Mouse (Mus musculus) c-Kit-positive CD71-negative TER-119-negative erythroid progenitor cells, embryonic 14.5 days (primary cell): ENCODE measurements around the gene Tmem175.

ENCODE experiments used
- DNase-seq: peaks from one replicate; pipeline ENCODE4 v3.0.0-alpha.2; 2013; ENCODE audit warnings: low read depth

Tmem175 gene

DNA sequence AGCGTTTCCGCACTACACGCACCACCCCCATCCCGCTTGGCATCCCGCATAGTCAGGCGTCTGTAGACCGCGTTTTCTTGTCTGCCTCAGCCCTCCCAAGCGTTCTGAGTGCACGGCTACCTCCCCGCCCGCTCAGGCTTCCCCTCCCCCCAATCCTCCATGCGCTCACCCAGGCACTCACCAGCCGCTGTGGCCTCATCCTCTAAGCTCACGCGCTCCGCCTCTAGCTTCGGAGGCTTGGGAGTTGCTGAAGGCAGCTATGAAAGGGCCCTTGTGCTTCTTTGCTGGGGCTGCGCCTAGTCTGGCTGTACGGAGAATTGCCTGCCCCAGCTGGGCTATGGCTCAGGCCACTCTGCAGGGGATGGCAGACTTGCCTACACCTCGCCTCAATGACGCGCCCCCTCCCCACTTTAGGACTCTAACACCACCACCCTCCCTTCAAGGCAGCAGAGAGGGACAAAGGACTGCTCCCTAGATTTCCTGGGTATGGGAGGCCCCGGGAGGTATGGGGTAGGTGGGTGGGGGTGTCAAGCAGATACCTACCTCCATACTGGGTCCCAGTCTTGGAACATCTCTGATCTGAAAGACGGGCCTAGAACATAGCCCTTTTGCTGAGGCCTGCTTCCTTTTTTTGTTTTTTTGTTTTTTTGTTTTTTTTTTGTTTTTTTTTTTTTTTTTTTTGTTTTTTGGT is 48.2 kb downstream of the Tmem175 start:
- no peak for DNase-seq

DNA sequence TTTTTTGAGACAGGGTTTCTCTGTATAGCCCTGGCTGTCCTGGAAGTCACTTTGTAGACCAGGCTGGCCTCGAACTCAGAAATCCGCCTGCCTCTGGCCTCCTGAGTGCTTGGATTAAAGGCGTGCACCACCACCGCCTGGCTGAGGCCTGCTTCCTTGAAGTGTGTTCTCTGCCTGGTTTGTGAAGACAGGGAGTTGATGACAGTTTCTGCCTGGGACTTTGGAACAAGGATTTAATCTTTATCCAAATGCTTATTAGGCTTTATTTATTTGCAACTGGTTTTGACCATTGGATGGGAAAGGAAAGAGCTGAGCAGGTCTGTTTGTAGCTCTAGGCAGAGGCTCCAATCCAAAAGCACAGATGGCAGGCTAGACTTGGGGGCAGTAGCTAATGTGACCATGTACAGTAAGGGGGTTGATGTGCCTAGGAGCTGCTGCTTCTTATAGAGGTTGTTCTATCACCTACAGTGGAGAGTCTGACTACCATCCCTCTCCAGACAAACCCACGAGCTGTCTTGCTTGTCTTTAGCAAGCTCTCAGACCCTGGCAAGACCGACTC is 48.8 kb downstream of the Tmem175 start:
- DNase-seq = no peak

DNA sequence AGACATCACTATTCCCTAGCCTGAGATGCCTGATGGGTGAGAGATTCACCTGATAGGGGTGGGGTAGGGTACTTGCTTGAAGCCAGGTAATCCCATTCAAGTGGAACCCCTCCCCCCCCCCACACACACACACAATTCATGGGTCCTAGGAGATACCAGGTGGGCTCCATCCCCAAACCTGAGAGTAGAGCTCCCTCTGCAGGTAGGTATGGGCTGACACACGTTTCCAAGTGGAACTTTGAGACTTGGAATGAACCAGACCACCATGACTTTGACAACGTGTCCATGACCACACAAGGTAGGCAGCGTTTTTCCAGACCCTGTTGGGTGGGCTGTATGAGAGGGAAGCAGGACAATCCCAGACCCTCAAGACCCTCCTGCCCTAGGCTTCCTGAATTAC is 50.3 kb downstream of the Tmem175 start:
- no peak for DNase-seq

- no peak for DNase-seq
Measured at GRCm38 (mm10) chr5:108680871-108681270, 51.3 kb downstream of the Tmem175 start.

DNA sequence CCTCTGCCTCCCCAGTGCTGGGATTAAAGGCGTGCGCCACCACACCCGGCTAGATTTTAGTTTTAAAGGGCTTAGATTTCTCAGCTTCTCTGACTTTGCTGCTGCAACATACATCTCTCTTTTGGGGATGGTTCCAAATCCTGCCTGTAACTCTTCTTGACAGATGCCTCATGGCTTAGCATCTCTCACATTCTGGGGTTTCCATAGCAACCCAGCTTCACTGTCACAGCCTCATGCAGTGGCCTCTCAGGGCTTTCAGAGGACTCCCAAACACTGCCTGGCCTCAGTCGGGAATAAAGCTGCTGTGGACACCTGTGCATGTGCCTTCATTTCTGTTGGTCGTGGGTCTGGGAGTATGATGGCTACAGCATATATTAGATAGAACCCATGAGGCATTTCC is 59.5 kb downstream of the Tmem175 start:
- no peak for DNase-seq

GRCm38 (mm10) chr5:108691152-108691551 is 61.6 kb downstream of the Tmem175 start:
- no peak for DNase-seq

DNA sequence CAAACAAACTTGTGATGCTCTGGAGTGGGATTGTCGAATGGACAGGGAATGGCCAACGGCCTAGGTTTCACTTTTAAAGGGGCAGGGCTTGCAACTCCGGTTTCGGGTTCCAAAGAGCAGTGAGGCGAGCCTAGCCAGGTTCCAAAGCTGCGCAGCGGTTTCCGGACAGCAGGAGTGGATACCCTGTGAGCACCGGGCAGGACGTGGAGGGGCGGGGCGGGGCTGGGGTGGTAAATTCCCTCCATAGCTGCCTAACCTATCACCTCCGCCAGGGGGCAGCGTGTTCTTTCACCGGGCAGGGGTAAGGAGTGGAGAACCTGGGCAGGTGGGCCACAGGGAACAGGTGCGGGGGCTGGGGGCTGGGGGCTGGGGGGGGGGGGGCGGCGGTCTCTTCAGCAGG is 62.7 kb downstream of the Tmem175 start, which contains the start of gene Fgfrl1:
Gene Fgfrl1, plus strand, starts transcription at position 112 of the 400 bp plus-strand sequence.
- peak; percentile 61 for DNase-seq

DNA sequence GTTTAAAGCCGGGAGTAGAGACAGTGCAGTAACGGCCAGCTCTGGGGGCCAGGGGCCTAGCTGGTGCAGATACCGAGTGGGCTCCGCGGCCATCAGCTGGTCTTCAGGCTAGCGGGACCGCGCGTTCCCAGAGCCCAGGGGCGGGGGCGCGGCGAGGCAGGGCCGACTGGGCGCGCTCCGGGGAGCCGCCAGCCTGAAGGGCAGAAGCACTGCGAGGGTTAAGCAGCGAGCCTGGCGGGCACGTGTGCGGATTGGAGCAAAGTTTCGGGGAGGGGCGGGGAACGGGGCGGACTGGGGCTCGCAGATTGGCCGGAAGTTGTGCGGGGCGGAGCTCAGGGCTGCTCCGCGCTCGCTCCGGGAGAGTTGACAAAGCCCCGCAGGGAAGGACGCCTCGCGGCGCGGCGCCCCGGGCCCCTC is 64.3 kb downstream of the Tmem175 start:
- DNase-seq = peak; percentile 83

- peak; percentile 36 for DNase-seq
Measured at GRCm38 (mm10) chr5:108694352-108695261, 65.0 kb downstream of the Tmem175 start.

- no peak for DNase-seq
Measured at GRCm38 (mm10) chr5:108695861-108696260, 66.3 kb downstream of the Tmem175 start.

GRCm38 (mm10) chr5:108696542-108696941 is 67.0 kb downstream of the Tmem175 start:
- no peak for DNase-seq

DNA sequence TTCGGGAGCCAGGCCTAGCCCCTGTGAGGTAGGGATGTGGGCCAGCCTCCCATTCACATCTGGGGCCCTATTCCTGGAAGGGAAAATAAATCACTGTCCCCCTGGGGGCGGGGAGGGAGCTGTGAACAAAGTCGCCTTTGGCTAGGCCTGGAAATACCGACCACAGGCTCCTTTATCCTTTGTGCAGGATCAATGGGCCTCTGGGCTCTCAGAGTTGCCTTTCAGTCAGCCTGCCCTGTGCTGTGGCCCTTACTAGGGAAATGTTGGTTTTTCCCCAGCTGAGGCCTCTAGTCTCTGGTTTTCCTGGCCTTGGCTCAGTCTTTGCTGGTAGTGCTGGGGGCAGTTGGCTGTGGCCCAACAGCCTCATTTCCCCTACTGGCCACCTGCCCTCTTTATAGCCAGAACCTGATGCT is 67.8 kb downstream of the Tmem175 start:
- DNase-seq = no peak
